Mouse (Mus musculus) CH12.LX (cell line): ENCODE data around the gene Zfyve1. TPM values are rescaled to one million over a fixed set of nuclear protein-coding genes. Genes with fewer than 3 reads are reported as not detected.
"Not testable (repeated sequence)": the region's sequence is repeated elsewhere in the genome, so short reads cannot be mapped to it uniquely, and the experiment has no call there.

Experiments
- DNase-seq: peaks from one replicate; pipeline ENCODE4 v3.0.0-alpha.2; 2013; ENCODE audit errors: extremely low read depth
- H3K27ac ChIP-seq: 2 replicates; pipeline ENCODE4 v1.5.1; 2012; ENCODE audit warnings: low read depth, mild to moderate bottlenecking, control low read depth, moderate library complexity; ENCODE audit not compliant: insufficient read depth
- H3K27me3 ChIP-seq: replicated peaks from 2 replicates; pipeline ENCODE3; 2012; ENCODE audit warnings: inconsistent platforms
- H3K36me3 ChIP-seq, 2 experiments: replicated peaks in 1 of 2; 2 replicates each; pipeline versions ENCODE3 to v1.6.1; 2012; ENCODE audit warnings: inconsistent platforms in 1 of 2, low read length in 1 of 2, mild to moderate bottlenecking in 1 of 2, mixed read lengths in 1 of 2, moderate library complexity in 1 of 2; ENCODE audit not compliant: control insufficient read depth in 1 of 2, insufficient read depth in 1 of 2
- H3K4me1 ChIP-seq, 2 experiments: 2 replicates each; pipeline ENCODE4 v1.6.1; 2012; ENCODE audit warnings: inconsistent platforms in 1 of 2, moderate library complexity in 1 of 2; ENCODE audit not compliant: insufficient read depth in 2 of 2, control insufficient read depth in 1 of 2
- H3K4me2 ChIP-seq: 2 replicates; pipeline ENCODE4 v1.6.1; 2012; ENCODE audit warnings: low read depth, mild to moderate bottlenecking, control low read depth; ENCODE audit not compliant: poor library complexity, insufficient read depth, severe bottlenecking
- H3K4me3 ChIP-seq, 3 experiments: fragments of 150-350 bp in 1 of 3; sonication (generic) in 1 of 3; replicated peaks in 1 of 3; 2 replicates each; pipeline versions ENCODE3 to v1.5.1; 2011 to 2012; ENCODE audit warnings: low read depth in 2 of 3, low read length in 2 of 3, mild to moderate bottlenecking in 2 of 3, moderate library complexity in 2 of 3, control low read depth in 1 of 3, improper control_type of control experiment in 1 of 3, inconsistent platforms in 1 of 3, mixed read lengths in 1 of 3; ENCODE audit not compliant: poor library complexity in 1 of 3
- H3K79me2 ChIP-seq: replicated peaks from 2 replicates; pipeline ENCODE4 v1.6.1; 2012; ENCODE audit warnings: mild to moderate bottlenecking, moderate library complexity; ENCODE audit not compliant: control insufficient read depth, poor library complexity, insufficient read depth, severe bottlenecking; ENCODE audit errors: extremely low read depth
- H3K9ac ChIP-seq: 2 replicates; pipeline ENCODE4 v1.6.1; 2012; ENCODE audit warnings: low read depth, mild to moderate bottlenecking, control low read depth, moderate library complexity; ENCODE audit not compliant: insufficient read depth
- H3K9me3 ChIP-seq: replicated peaks from 2 replicates; pipeline ENCODE3; 2012; ENCODE audit warnings: low read length, inconsistent platforms, mixed read lengths
- CTCF ChIP-seq, 2 experiments: IDR thresholded peaks in 1 of 2; conservative IDR thresholded peaks in 1 of 2; 2 replicates each; pipeline ENCODE4 v1.5.1; 2011 to 2012; ENCODE audit warnings: low read depth in 2 of 2, low read length in 2 of 2, improper control_type of control experiment in 1 of 2, inconsistent platforms in 1 of 2, mild to moderate bottlenecking in 1 of 2, moderate library complexity in 1 of 2
- E2F4 ChIP-seq: IDR thresholded peaks from 2 replicates; pipeline ENCODE4 v1.6.1; 2011; ENCODE audit warnings: low read depth, low read length, improper control_type of control experiment; ENCODE audit not compliant: insufficient replicate concordance
- ETS1 ChIP-seq: conservative IDR thresholded peaks from 2 replicates; pipeline ENCODE4 v1.6.1; 2012; ENCODE audit warnings: low read depth, mild to moderate bottlenecking, inconsistent platforms, low read length, improper control_type of control experiment, moderate library complexity
- GABPA ChIP-seq: IDR thresholded peaks from 2 replicates; pipeline ENCODE4 v1.6.1; 2012; ENCODE audit warnings: low read depth, low read length, improper control_type of control experiment, inconsistent platforms; ENCODE audit not compliant: insufficient replicate concordance
- IRF4 ChIP-seq: IDR thresholded peaks from 2 replicates; pipeline ENCODE4 v1.6.1; 2014; ENCODE audit warnings: low read depth, mild to moderate bottlenecking, inconsistent platforms, low read length, improper control_type of control experiment
- JUND ChIP-seq: conservative IDR thresholded peaks from 2 replicates; pipeline ENCODE4 v1.6.1; 2011; ENCODE audit warnings: low read depth, low read length, improper control_type of control experiment
- MAFK ChIP-seq: IDR thresholded peaks from 2 replicates; pipeline ENCODE4 v1.6.1; 2011; ENCODE audit warnings: low read length, improper control_type of control experiment; ENCODE audit not compliant: insufficient replicate concordance
- MAX ChIP-seq: IDR thresholded peaks from 2 replicates; pipeline ENCODE4 v1.6.1; 2011; ENCODE audit warnings: low read length, improper control_type of control experiment
- MAZ ChIP-seq: IDR thresholded peaks from 2 replicates; pipeline ENCODE4 v1.6.1; 2012; ENCODE audit warnings: low read depth, mild to moderate bottlenecking, inconsistent platforms, low read length, improper control_type of control experiment, moderate library complexity
- MYC ChIP-seq: IDR thresholded peaks from 2 replicates; pipeline ENCODE4 v1.6.1; 2011; ENCODE audit warnings: low read depth, mild to moderate bottlenecking, improper control_type of control experiment, low read length
- NRF1 ChIP-seq: IDR thresholded peaks from 2 replicates; pipeline ENCODE4 v1.6.1; 2014; ENCODE audit warnings: low read depth, mild to moderate bottlenecking, inconsistent platforms, low read length, improper control_type of control experiment, moderate library complexity
- RAD21 ChIP-seq: IDR thresholded peaks from 2 replicates; pipeline ENCODE4 v1.6.1; 2011; ENCODE audit warnings: low read depth, mild to moderate bottlenecking, low read length, improper control_type of control experiment, moderate library complexity
- SMC3 ChIP-seq: IDR thresholded peaks from 2 replicates; pipeline ENCODE4 v1.6.1; 2011; ENCODE audit warnings: low read depth, low read length, improper control_type of control experiment
- TBP ChIP-seq: conservative IDR thresholded peaks from 2 replicates; pipeline ENCODE4 v1.6.1; 2011; ENCODE audit warnings: low read depth, low read length, improper control_type of control experiment
- TCF12 ChIP-seq: IDR thresholded peaks from 2 replicates; pipeline ENCODE4 v1.6.1; 2014; ENCODE audit warnings: low read depth, mild to moderate bottlenecking, inconsistent platforms, low read length, improper control_type of control experiment
- UBTF ChIP-seq: IDR thresholded peaks from 2 replicates; pipeline ENCODE4 v1.6.1; 2012; ENCODE audit warnings: low read depth, mild to moderate bottlenecking, inconsistent platforms, low read length, improper control_type of control experiment, moderate library complexity
- USF1 ChIP-seq: IDR thresholded peaks from 2 replicates; pipeline ENCODE4 v1.6.1; 2014; ENCODE audit warnings: low read depth, mild to moderate bottlenecking, inconsistent platforms, low read length, improper control_type of control experiment
- ZKSCAN1 ChIP-seq: IDR thresholded peaks from 2 replicates; pipeline ENCODE4 v1.6.1; 2012; ENCODE audit warnings: low read depth, inconsistent platforms, low read length, improper control_type of control experiment, borderline replicate concordance
- ZMIZ1 ChIP-seq: IDR thresholded peaks from 2 replicates; pipeline ENCODE4 v1.6.1; 2012; ENCODE audit warnings: low read depth, mild to moderate bottlenecking, inconsistent platforms, low read length, improper control_type of control experiment
- ZNF384 ChIP-seq: IDR thresholded peaks from 2 replicates; pipeline ENCODE4 v1.6.1; 2012; ENCODE audit warnings: low read depth, low read length, improper control_type of control experiment, inconsistent platforms
- dilution Hi-C: fragments of 300-500 bp; cut with MboI; formaldehyde crosslinking; loops from 2 replicates; pipeline ENCODE4 v1.14.3; 2020; ENCODE audit warnings: low sequenced_read_pairs; ENCODE audit not compliant: extremely low pct_unique_long_range_greater_than_20kb, extremely low pct_ligation_motif_present
- in situ Hi-C: fragments of 300-500 bp; cut with MboI; formaldehyde crosslinking; loops from 3 replicates; pipeline ENCODE4 v1.14.3; 2019; ENCODE audit warnings: low sequenced_read_pairs, low pct_ligation_motif_present, low pct_unique_long_range_greater_than_20kb, mixed read lengths
- polyA plus RNA-seq: library from polyadenylated mRNA; unstranded; fragments of >175 nt; gene quantifications from 2 replicates; pipeline ENCODE4 v1.2.1, GENCODE M21; 2012; ENCODE audit warnings: low read depth; ENCODE audit not compliant: insufficient read length
- total RNA-seq, 2 experiments: library from RNA; depleted of rRNA; stranded (reverse); fragments of 300-350 nt in 1 of 2; fragments of >200 nt in 1 of 2; gene quantifications; 2 replicates each; pipeline ENCODE4 v1.2.3; 2012 to 2014

Zfyve1 gene
- total and polyA plus RNA-seq, 3 experiments = 6.0 to 17.6 (median 7.2) TPM

DNA sequence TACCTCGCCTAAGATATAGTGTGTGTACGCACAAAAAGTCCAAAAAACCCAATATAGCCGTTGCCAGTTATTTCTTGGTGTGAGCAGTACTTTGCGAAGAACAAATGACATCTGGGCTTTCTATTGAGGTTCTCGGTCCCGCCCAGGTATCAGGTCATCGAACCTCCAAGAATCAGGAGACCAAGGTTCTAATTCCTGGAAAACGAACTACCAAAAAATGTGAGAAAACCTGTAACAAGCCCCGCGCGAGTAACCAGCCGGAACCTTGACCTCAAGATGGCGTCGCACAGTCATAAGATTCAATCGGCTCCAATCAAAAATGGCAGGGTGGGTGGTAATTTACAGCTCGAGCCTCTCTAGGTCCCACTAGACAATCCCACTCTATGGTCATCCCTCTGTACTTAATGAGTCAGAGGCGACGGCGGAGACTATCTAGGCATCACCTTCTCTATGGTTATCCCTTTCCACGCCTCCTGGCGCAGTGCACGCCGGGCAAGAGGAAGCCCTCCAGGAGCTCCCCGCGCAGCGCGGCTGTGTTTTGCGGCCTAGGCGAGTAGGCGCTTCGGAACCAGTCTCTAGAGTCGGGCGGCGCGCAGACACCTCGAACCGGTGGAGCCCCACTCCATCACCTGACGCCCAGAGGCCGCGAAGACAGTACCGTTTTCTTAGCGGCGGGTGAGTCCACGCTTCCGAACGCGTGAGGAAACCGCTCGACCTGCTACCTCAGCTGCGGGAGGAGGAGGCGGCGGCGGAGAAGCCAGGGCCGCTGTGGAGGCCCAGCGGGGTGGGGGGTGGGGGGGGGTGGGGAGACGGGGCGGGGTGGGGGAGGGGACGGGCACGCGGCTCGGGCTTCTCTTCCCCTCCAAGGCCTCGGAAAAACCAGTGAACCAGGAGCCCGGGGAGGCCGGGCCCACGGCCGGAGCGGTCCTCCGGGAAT lies 35.0 kb upstream of the Zfyve1 start (continued):
- no peak for TF ChIP-seq SMC3

DNA sequence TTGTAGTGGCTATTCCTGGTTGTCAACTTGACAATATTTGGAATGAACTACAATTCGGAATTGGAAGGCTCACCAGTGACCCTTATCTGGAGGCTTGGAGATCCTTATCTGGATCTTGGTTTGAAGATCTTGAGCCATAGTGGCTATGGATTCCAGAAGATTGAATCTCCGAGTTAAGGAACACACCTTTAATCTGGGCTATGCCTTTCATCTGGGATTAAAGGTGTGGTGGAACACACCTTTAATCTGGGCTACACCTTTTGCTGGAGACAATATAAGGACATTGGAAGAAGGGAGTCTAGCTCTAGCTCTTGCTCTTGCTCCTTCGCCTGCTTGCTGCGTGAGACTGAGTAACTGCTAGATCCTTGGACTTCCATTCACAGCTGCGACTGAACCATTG lies 33.9 kb upstream of the Zfyve1 start, which contains the start of gene Rbm25:
TSS of gene Rbm25 (plus strand) at position 301 of the 400 bp plus-strand sequence.
- H3K4me1 ChIP-seq, in situ Hi-C loops, H3K9me3 ChIP-seq, H3K36me3 ChIP-seq, dilution Hi-C loops, H3K27me3 ChIP-seq, DNase-seq: not testable (repeated sequence)
- Histone ChIP-seq H3K9ac (peak within 1 kb of the TSS; percentile 98), H3K27ac (peak within 1 kb of the TSS; percentile 45; the same call in 1 of the 2 replicates), H3K4me3 (peak within 1 kb of the TSS; percentile 73 to 86 (median 75)), H3K79me2 (peaks cover 31% of the 10 kb centered on the region), H3K4me2 (peak within 1 kb of the TSS; percentile 56; the same call in 1 of the 2 replicates)

DNA sequence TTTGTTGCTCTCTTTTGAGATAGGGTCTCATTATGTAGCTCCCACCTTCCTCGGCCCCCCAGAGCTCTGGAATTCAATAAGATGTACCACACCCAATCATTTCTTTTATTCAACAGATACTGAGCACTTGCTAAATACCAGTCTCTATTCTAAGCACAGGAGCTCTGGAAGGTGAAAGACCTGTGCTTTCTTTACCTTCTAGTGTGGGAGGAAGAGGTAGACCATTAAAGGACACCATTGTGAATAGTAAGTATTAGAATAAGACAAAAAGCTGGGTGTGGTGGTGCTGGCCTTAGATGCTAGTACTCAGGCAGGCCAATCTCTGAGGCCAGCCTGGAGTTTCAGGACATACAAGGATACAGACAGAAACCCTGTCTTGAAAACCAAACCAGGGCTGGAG lies 27.3 kb upstream of the Zfyve1 start:
- dilution Hi-C loops (no loop called here), in situ Hi-C loops (no loop called here)
- Histone ChIP-seq H3K27me3 (no peaks in the 10 kb centered on the region), H3K27ac (no peak overlapping the region), H3K36me3 (no peaks in the 10 kb centered on the region), H3K4me1 (no peaks in the 10 kb centered on the region), H3K79me2 (no peaks in the 10 kb centered on the region), H3K4me2 (no peak overlapping the region), H3K9ac (no peak overlapping the region), H3K4me3 (no peak overlapping the region), H3K9me3 (no peaks in the 10 kb centered on the region)
- DNase-seq = no peak
- TF ChIP-seq RAD21 (no peak), CTCF (conservative IDR thresholded peaks at IDR 0.05 in 1 of 2, IDR thresholded peaks at IDR 0.05 in 1 of 2; ENCODE audit: low read depth in 2 of 2, low read length in 2 of 2) (no peak), MYC (no peak), NRF1 (no peak), TCF12 (no peak), UBTF (no peak)

DNA sequence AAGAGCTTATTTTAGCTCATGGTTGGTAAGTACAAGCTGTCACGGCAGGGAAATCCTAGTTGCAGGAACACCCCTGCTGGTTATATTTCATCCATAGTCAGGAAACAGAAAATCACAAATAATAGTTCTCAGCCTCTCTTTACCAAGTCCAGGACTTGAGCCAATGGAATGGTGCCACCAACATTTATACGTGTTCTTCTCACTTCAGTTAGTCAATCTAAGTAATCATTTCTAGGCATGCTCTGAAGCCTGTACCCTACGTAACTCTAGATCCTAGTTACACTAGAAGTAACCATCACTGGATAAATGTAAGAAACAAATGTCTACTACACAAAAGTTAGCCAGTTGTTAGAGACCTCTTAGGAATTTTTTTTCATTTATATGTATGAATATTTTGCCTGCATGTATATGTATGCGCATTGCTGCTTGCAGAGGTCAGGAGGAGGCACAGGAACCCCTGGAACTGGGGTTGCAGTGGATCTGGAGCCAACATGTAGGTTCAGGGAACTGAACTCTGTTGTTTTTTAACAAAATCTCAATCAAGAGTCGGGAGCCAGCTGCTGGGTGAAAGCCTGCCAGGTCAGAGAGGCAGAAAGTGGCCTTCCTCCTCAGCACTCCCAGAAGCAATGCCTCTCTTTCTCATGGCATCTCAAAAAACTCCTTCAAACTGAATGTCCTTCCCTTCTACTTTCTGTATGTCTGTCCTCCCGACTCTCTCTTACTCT lies 25.2 kb upstream of the Zfyve1 start:
- DNase-seq = no peak
- H3K36me3 ChIP-seq = no peaks in the 10 kb centered on the region
- dilution Hi-C loops = no loop called here
- no peak overlapping the region for H3K27ac ChIP-seq
- no peaks in the 10 kb centered on the region for H3K27me3 ChIP-seq
- no peak overlapping the region for H3K4me3 ChIP-seq
- no peaks in the 10 kb centered on the region for H3K79me2 ChIP-seq
- H3K9me3 ChIP-seq = no peaks in the 10 kb centered on the region
- in situ Hi-C loops = no loop called here
- H3K9ac ChIP-seq = no peak overlapping the region
- H3K4me2 ChIP-seq = no peak overlapping the region
- H3K4me1 ChIP-seq = no peaks in the 10 kb centered on the region
- no peak for TF ChIP-seq ZNF384
- no peak for TF ChIP-seq ZMIZ1
- no peak for TF ChIP-seq GABPA
- no peak for TF ChIP-seq E2F4
- TF ChIP-seq JUND = no peak
- TF ChIP-seq USF1 = no peak
- TF ChIP-seq MAZ = no peak
- TF ChIP-seq ZKSCAN1 = no peak
- no peak for TF ChIP-seq IRF4
- no peak for TF ChIP-seq MAX
- TF ChIP-seq MAFK = no peak
- no peak for TF ChIP-seq TBP
- no peak for TF ChIP-seq ETS1
